Mouse (Mus musculus) limb, embryonic 14.5 days (tissue): ENCODE data around the gene Prrxl1. TPM values are rescaled to one million over a fixed set of nuclear protein-coding genes. Genes with fewer than 3 reads are reported as not detected.
A peak's percentile ranks its signal among the peaks of the same experiment; 100 is the strongest.

Source experiments
- ATAC-seq: fragments of 200-750 bp; cut with Nextera tagmentation; 2 replicates; pipeline ENCODE4 v1.8.0; 2017; ENCODE audit warnings: low read depth, moderate number of reproducible peaks, moderate TSS enrichment; ENCODE audit not compliant: low FRiP score
- DNase-seq: peaks from one replicate; pipeline ENCODE4 v3.0.0-alpha.2; 2015; ENCODE audit warnings: low spot score
- H3K27ac ChIP-seq: fragments of 300-500 bp; sonication (generic); replicated peaks from 2 replicates; pipeline ENCODE4 v1.5.1; 2014; ENCODE audit warnings: low read depth, mild to moderate bottlenecking, low read length, moderate library complexity, mixed read lengths
- H3K27me3 ChIP-seq: fragments of 300-500 bp; sonication (generic); 2 replicates; pipeline ENCODE4 v1.6.1; 2014; ENCODE audit warnings: low read length, mixed read lengths; ENCODE audit not compliant: control insufficient read depth, insufficient read depth
- H3K36me3 ChIP-seq: fragments of 300-500 bp; sonication (generic); 2 replicates; pipeline ENCODE4 v1.6.1; 2014; ENCODE audit warnings: mild to moderate bottlenecking, low read length, moderate library complexity, mixed read lengths; ENCODE audit not compliant: control insufficient read depth, insufficient read depth
- H3K4me1 ChIP-seq: fragments of 300-500 bp; sonication (generic); 2 replicates; pipeline ENCODE4 v1.6.1; 2014; ENCODE audit warnings: antibody characterized with exemption, low read length, mixed read lengths; ENCODE audit not compliant: control insufficient read depth, insufficient read depth
- H3K4me2 ChIP-seq: fragments of 300-500 bp; sonication (generic); replicated peaks from 2 replicates; pipeline ENCODE4 v1.6.1; 2014; ENCODE audit warnings: low read depth, mild to moderate bottlenecking, low read length, moderate library complexity; ENCODE audit not compliant: severe bottlenecking
- H3K4me3 ChIP-seq: fragments of 300-500 bp; sonication (generic); replicated peaks from 2 replicates; pipeline ENCODE4 v1.5.1; 2014; ENCODE audit warnings: low read length
- H3K9ac ChIP-seq: fragments of 300-500 bp; sonication (generic); 2 replicates; pipeline ENCODE4 v1.6.1; 2014; ENCODE audit warnings: mild to moderate bottlenecking, low read depth, low read length, moderate library complexity; ENCODE audit not compliant: severe bottlenecking
- H3K9me3 ChIP-seq: fragments of 300-500 bp; sonication (generic); 2 replicates; pipeline ENCODE4 v1.6.1; 2016; ENCODE audit warnings: low read length; ENCODE audit not compliant: control insufficient read depth
- POLR2A ChIP-seq: fragments of 200-500 bp; IDR thresholded peaks from 2 replicates; pipeline ENCODE4 v1.8.0; 2012; ENCODE audit warnings: inconsistent platforms, mild to moderate bottlenecking, moderate library complexity, borderline replicate concordance; ENCODE audit not compliant: insufficient read depth, insufficient read length; ENCODE audit errors: extremely low read depth
- WGBS: fragments of 180-500 bp; shearing (Covaris S2); extraction: QIAGEN DNeasy Blood & Tissue Kit; methylation state at CpG from one replicate; pipeline ENCODE4 v1.1.7; 2014; 5-methylcytosine and 5-hydroxymethylcytosine counted together
- polyA plus RNA-seq, 2 experiments: library from polyadenylated mRNA; depleted of rRNA in 1 of 2; stranded (reverse) in 1 of 2; unstranded in 1 of 2; fragments of >200 nt; fragmentation: Nextera tagmentation in 1 of 2; extraction: Ambion mirVana in 1 of 2; gene quantifications; 2 replicates each; pipeline versions ENCODE4 v1.2.1 to v1.2.3; 2012 to 2014

Prrxl1 gene
- polyA plus RNA-seq, 2 experiments, result 0.09 TPM; not detected in 1

DNA sequence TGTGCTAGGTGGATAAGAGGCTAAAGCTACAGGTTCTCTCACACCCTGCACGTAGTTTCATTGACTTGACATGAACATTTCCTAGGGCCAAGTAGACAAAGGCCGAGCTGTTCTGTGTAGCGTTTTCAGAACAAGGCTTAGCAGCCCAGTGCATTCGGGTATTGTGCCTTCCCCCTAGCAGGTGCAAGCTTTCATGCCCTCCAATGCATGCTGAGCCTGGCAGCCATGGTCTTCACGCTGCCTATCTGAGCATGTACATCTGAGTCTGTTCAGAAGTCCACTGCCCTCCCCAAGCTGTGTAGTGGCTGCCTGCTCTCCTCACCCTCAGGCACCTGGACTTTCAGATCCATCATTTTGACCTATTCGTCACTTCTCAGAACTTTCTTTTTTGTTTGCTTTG is 35.5 kb upstream of the Prrxl1 start:
- H3K27me3 ChIP-seq, result no peaks in the 10 kb centered on the region
- H3K9me3 ChIP-seq, result no peaks in the 10 kb centered on the region
- H3K4me1 ChIP-seq, result no peaks in the 10 kb centered on the region
- H3K36me3 ChIP-seq, result peaks cover 67% of the 10 kb centered on the region
- no peak overlapping the region for H3K4me3 ChIP-seq
- no peak for ATAC-seq
- no peak for DNase-seq
- no peak for TF ChIP-seq POLR2A
- WGBS, result 95% methylated on average over 6 of the region's 6 CpGs
- no peak overlapping the region for H3K27ac ChIP-seq
- H3K4me2 ChIP-seq, result no peak overlapping the region
- H3K9ac ChIP-seq, result no peak overlapping the region

GRCm38 (mm10) chr14:32572519-32572918 is 26.7 kb upstream of the Prrxl1 start:
- TF ChIP-seq POLR2A, result no peak
- H3K27ac ChIP-seq, result no peak overlapping the region
- H3K4me3 ChIP-seq, result no peak overlapping the region
- no peak for DNase-seq
- no peaks in the 10 kb centered on the region for H3K27me3 ChIP-seq
- no peak for ATAC-seq
- H3K9ac ChIP-seq, result no peak overlapping the region
- 68% methylated on average over 8 of the region's 8 CpGs for WGBS
- H3K4me1 ChIP-seq, result no peaks in the 10 kb centered on the region
- no peak overlapping the region for H3K4me2 ChIP-seq
- H3K36me3 ChIP-seq, result peaks cover 67% of the 10 kb centered on the region
- H3K9me3 ChIP-seq, result no peaks in the 10 kb centered on the region

GRCm38 (mm10) chr14:32578420-32578819 is 20.8 kb upstream of the Prrxl1 start:
- no peak for ATAC-seq
- Histone ChIP-seq H3K4me2 (no peak overlapping the region), H3K9me3 (no peaks in the 10 kb centered on the region), H3K4me3 (no peak overlapping the region), H3K27ac (no peak overlapping the region), H3K4me1 (no peaks in the 10 kb centered on the region), H3K27me3 (no peaks in the 10 kb centered on the region), H3K36me3 (peaks cover 42% of the 10 kb centered on the region), H3K9ac (no peak overlapping the region)
- WGBS, result 88% methylated on average over 2 of the region's 2 CpGs
- no peak for TF ChIP-seq POLR2A
- DNase-seq, result no peak

GRCm38 (mm10) chr14:32583696-32584095 is 15.5 kb upstream of the Prrxl1 start:
- no peaks in the 10 kb centered on the region for H3K27me3 ChIP-seq
- H3K36me3 ChIP-seq, result peaks cover 6% of the 10 kb centered on the region; the same call in 1 of the 2 replicates
- DNase-seq (no peak), ATAC-seq (no peak)
- H3K9me3 ChIP-seq, result no peaks in the 10 kb centered on the region
- H3K4me3 ChIP-seq, result no peak overlapping the region
- H3K9ac ChIP-seq, result no peak overlapping the region
- no peak overlapping the region for H3K27ac ChIP-seq
- H3K4me1 ChIP-seq, result no peaks in the 10 kb centered on the region
- H3K4me2 ChIP-seq, result no peak overlapping the region
- TF ChIP-seq POLR2A, result no peak
- 88% methylated on average over 9 of the region's 9 CpGs for WGBS

- TF ChIP-seq POLR2A, result no peak
- no peak for ATAC-seq
- Histone ChIP-seq H3K4me1 (no peaks in the 10 kb centered on the region), H3K36me3 (no peaks in the 10 kb centered on the region), H3K27me3 (no peaks in the 10 kb centered on the region), H3K9me3 (no peaks in the 10 kb centered on the region), H3K4me2 (no peak overlapping the region), H3K4me3 (no peak overlapping the region), H3K9ac (no peak overlapping the region), H3K27ac (no peak overlapping the region)
- peak; percentile 11 for DNase-seq
- WGBS, result 12% methylated on average over 10 of the region's 10 CpGs
These were observed 12.0 kb upstream of the Prrxl1 start for GRCm38 (mm10) chr14:32587013-32587784.
